Mouse (Mus musculus) small intestine, adult 2 months (tissue): Measurements from ENCODE around the gene a. TPM values are rescaled to one million over a fixed set of nuclear protein-coding genes. Genes with fewer than 3 reads are reported as not detected.

Experiments
- H3K27ac ChIP-seq: fragments of 200-500 bp; 2 replicates; pipeline ENCODE4 v1.5.1; 2012; ENCODE audit warnings: low read depth, low read length, control low read depth, inconsistent platforms; ENCODE audit not compliant: insufficient read depth
- H3K27me3 ChIP-seq: fragments of 200-500 bp; 2 replicates; pipeline ENCODE4 v1.6.1; 2012; ENCODE audit warnings: mild to moderate bottlenecking, moderate library complexity, low read length, inconsistent platforms; ENCODE audit not compliant: control insufficient read depth, insufficient read depth
- H3K36me3 ChIP-seq: fragments of 200-500 bp; 2 replicates; pipeline ENCODE4 v1.6.1; 2012; ENCODE audit warnings: mild to moderate bottlenecking, low read length, control low read depth, inconsistent platforms; ENCODE audit not compliant: control insufficient read depth, insufficient read depth
- H3K4me1 ChIP-seq: fragments of 200-500 bp; 2 replicates; pipeline ENCODE4 v1.6.1; 2012; ENCODE audit warnings: low read length, inconsistent platforms, mixed read lengths; ENCODE audit not compliant: control insufficient read depth, insufficient read depth, insufficient read length
- H3K4me3 ChIP-seq: fragments of 200-500 bp; 2 replicates; pipeline ENCODE4 v1.5.1; 2012; ENCODE audit warnings: low read depth, mild to moderate bottlenecking, control low read depth, inconsistent platforms, low read length, moderate library complexity
- CTCF ChIP-seq: fragments of 200-500 bp; IDR thresholded peaks from 2 replicates; pipeline ENCODE4 v1.5.1; 2012; ENCODE audit warnings: low read depth, mild to moderate bottlenecking, control low read depth, inconsistent platforms, low read length, moderate library complexity, mixed read lengths; ENCODE audit not compliant: insufficient replicate concordance, insufficient read length; ENCODE audit errors: extremely low read depth
- POLR2A ChIP-seq: fragments of 200-500 bp; IDR thresholded peaks from 2 replicates; pipeline ENCODE4 v1.6.1; 2012; ENCODE audit warnings: low read depth, mild to moderate bottlenecking, control low read depth, inconsistent platforms, low read length, moderate library complexity
- WGBS: fragments of 180-500 bp; shearing (Covaris S2); methylation state at CpG from one replicate; pipeline ENCODE4 v1.1.7; 2018; 5-methylcytosine and 5-hydroxymethylcytosine counted together
- polyA plus RNA-seq: library from polyadenylated mRNA; depleted of rRNA; stranded (reverse); fragments of >200 nt; gene quantifications from 2 replicates; pipeline ENCODE4 v1.2.3, GENCODE M21; 2012

Gene a
- polyA plus RNA-seq, 1 experiment: 1.2 TPM

GRCm38 (mm10) chr2:154769930-154770329, 21.3 kb upstream of the a start, which contains the start of gene Gm14214:
TSS of gene Gm14214 (minus strand) at chr2:154770030.
- TF ChIP-seq CTCF (no peak), POLR2A (no peak)
- Histone ChIP-seq H3K36me3 (no peaks in the 10 kb centered on the region), H3K4me1 (peaks cover 5% of the 10 kb centered on the region), H3K4me3 (no peak within 1 kb of the TSS), H3K27ac (no peak within 1 kb of the TSS), H3K27me3 (no peaks in the 10 kb centered on the region)

- Histone ChIP-seq H3K36me3 (no peaks in the 10 kb centered on the region), H3K4me1 (no peaks in the 10 kb centered on the region), H3K4me3 (no peak overlapping the region), H3K27ac (no peak overlapping the region), H3K27me3 (no peaks in the 10 kb centered on the region)
- TF ChIP-seq CTCF (no peak), POLR2A (no peak)
- WGBS: 81% methylated on average over 8 of the region's 8 CpGs
Measured at GRCm38 (mm10) chr2:154771604-154772003, 19.6 kb upstream of the a start.

- no peak overlapping the region for H3K4me3 ChIP-seq
- H3K36me3 ChIP-seq: no peaks in the 10 kb centered on the region
- no peak overlapping the region for H3K27ac ChIP-seq
- WGBS: 63% methylated on average over 1 of the region's 1 CpGs
- H3K27me3 ChIP-seq: no peaks in the 10 kb centered on the region
- no peaks in the 10 kb centered on the region for H3K4me1 ChIP-seq
- no peak for TF ChIP-seq CTCF
- TF ChIP-seq POLR2A: no peak
Measured at GRCm38 (mm10) chr2:154774032-154774431, 17.2 kb upstream of the a start.

- H3K36me3 ChIP-seq: no peaks in the 10 kb centered on the region
- no peak overlapping the region for H3K27ac ChIP-seq
- H3K4me1 ChIP-seq: no peaks in the 10 kb centered on the region
- no peak overlapping the region for H3K4me3 ChIP-seq
- H3K27me3 ChIP-seq: no peaks in the 10 kb centered on the region
- 52% methylated on average over 7 of the region's 7 CpGs for WGBS
- TF ChIP-seq CTCF (no peak), POLR2A (no peak)
Measured at GRCm38 (mm10) chr2:154776496-154776895, 14.7 kb upstream of the a start.

GRCm38 (mm10) chr2:154779648-154780047, 11.6 kb upstream of the a start:
- no peaks in the 10 kb centered on the region for H3K4me1 ChIP-seq
- no peaks in the 10 kb centered on the region for H3K27me3 ChIP-seq
- H3K4me3 ChIP-seq: no peak overlapping the region
- TF ChIP-seq POLR2A: no peak
- H3K36me3 ChIP-seq: no peaks in the 10 kb centered on the region
- WGBS: 62% methylated on average over 3 of the region's 3 CpGs
- H3K27ac ChIP-seq: no peak overlapping the region

- Histone ChIP-seq H3K4me1 (no peaks in the 10 kb centered on the region), H3K27me3 (no peaks in the 10 kb centered on the region), H3K27ac (no peak overlapping the region), H3K4me3 (no peak overlapping the region), H3K36me3 (no peaks in the 10 kb centered on the region)
- 76% methylated on average over 4 of the region's 4 CpGs for WGBS
- TF ChIP-seq POLR2A (no peak), CTCF (no peak)
Measured at GRCm38 (mm10) chr2:154782361-154782760, 8.8 kb upstream of the a start.

- H3K4me3 ChIP-seq: no peak overlapping the region
- WGBS: 83% methylated on average over 17 of the region's 17 CpGs
- H3K4me1 ChIP-seq: no peaks in the 10 kb centered on the region
- no peak for TF ChIP-seq CTCF
- TF ChIP-seq POLR2A: no peak
- H3K27me3 ChIP-seq: no peaks in the 10 kb centered on the region
- no peak overlapping the region for H3K27ac ChIP-seq
- H3K36me3 ChIP-seq: no peaks in the 10 kb centered on the region
Measured at GRCm38 (mm10) chr2:154782856-154783650, 8.1 kb upstream of the a start.
